Mouse (Mus musculus): Measurements from ENCODE around the gene Gm4778.
A peak's percentile ranks its signal among the peaks of the same experiment; 100 is the strongest.
"Not testable (repeated sequence)": the region's sequence is repeated elsewhere in the genome, so short reads cannot be mapped to it uniquely, and the experiment has no call there.

Gene Gm4778

GRCm38 (mm10) chr3:94263736-94264135 is at the start of gene Gm4778:
Gene Gm4778 (plus strand): TSS chr3:94264036.
- not testable (repeated sequence) for DNase-seq

- peak; percentile 10 to 15 for DNase-seq
These were observed 3.2 kb upstream of the Gm4778 start for GRCm38 (mm10) chr3:94260598-94260997.

GRCm38 (mm10) chr3:94275991-94276390 is 12.2 kb downstream of the Gm4778 start:
- DNase-seq, result no peak

GRCm38 (mm10) chr3:94305457-94305856 is 41.6 kb downstream of the Gm4778 start:
- no peak for DNase-seq

GRCm38 (mm10) chr3:94306975-94307374 is 43.1 kb downstream of the Gm4778 start:
- DNase-seq, result no peak

GRCm38 (mm10) chr3:94309633-94310363 is 46.0 kb downstream of the Gm4778 start, which contains the start of gene Them4:
Gene Them4 (plus strand): TSS chr3:94310089.
- peak; percentile 98 for DNase-seq

- DNase-seq, result peak in 1 of 2 experiments; percentile 14
These were observed 46.7 kb downstream of the Gm4778 start for GRCm38 (mm10) chr3:94310491-94310890.

GRCm38 (mm10) chr3:94310911-94311310 is 47.1 kb downstream of the Gm4778 start:
- DNase-seq, result peak in 1 of 2 experiments; percentile 1

- peak; percentile 21 to 47 for DNase-seq
These were observed 47.5 kb downstream of the Gm4778 start for GRCm38 (mm10) chr3:94311376-94311775.
